Mouse (Mus musculus) embryonic fibroblast, embryonic 13.5 days (primary cell): ENCODE results near the gene Sirt7.

Experiments used
- CTCF ChIP-seq: IDR thresholded peaks from 2 replicates; pipeline ENCODE4 v1.5.1; 2011; ENCODE audit warnings: mild to moderate bottlenecking, control low read depth, low read length, moderate library complexity, borderline replicate concordance; ENCODE audit not compliant: insufficient read depth
- POLR2A ChIP-seq: IDR thresholded peaks from 2 replicates; pipeline ENCODE4 v1.6.1; 2011; ENCODE audit warnings: low read depth, mild to moderate bottlenecking, control low read depth, low read length, moderate library complexity

DNA sequence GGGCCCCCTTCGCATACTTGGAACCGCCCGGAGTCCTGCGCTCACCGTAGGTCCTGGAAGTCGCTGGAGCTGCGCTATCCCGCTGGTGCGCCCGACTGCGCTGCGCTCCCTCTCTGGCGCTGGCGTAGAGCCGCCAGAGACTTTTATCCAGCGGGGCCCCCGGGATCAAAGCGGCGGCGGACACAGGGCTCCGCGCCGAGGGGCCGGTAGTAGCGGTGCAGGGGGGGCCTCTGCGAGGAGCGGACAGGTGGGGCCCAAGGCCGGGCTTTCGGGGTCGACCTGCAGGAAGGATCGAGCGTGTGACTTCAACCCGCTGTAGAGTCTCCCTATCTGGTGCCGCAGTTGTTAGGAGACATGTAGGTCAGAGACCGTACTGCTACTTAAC, 36.0 kb upstream of the Sirt7 start, which contains the start of gene Notum:
- TF ChIP-seq POLR2A (no peak), CTCF (no peak)
